Mouse (Mus musculus) liver, embryonic 12.5 days (tissue): ENCODE measurements at regions not wholly inside any gene's neighbourhood (a gene's known extent, or its start where the extent isn't known, plus 50 kb on each side); places are given as distances from the start of the nearest gene placed in this dataset.

Source experiments
- ATAC-seq: fragments of 200-750 bp; cut with Nextera tagmentation; 2 replicates; pipeline ENCODE4 v1.8.0; 2017; ENCODE audit warnings: moderate number of reproducible peaks, mild to moderate bottlenecking, moderate library complexity
- H3K27ac ChIP-seq: fragments of 300-500 bp; sonication (generic); 2 replicates; pipeline ENCODE4 v1.5.1; 2016; ENCODE audit warnings: mild to moderate bottlenecking
- H3K27me3 ChIP-seq: fragments of 300-500 bp; sonication (generic); replicated peaks from 2 replicates; pipeline ENCODE4 v1.6.1; 2016; ENCODE audit warnings: mild to moderate bottlenecking, moderate library complexity
- H3K36me3 ChIP-seq: fragments of 300-500 bp; sonication (generic); 2 replicates; pipeline ENCODE4 v1.6.1; 2016; ENCODE audit warnings: mild to moderate bottlenecking, moderate library complexity
- H3K4me1 ChIP-seq: fragments of 300-500 bp; sonication (generic); 2 replicates; pipeline ENCODE4 v1.6.1; 2016
- H3K4me2 ChIP-seq: fragments of 300-500 bp; sonication (generic); 2 replicates; pipeline ENCODE4 v1.6.1; 2016; ENCODE audit warnings: mild to moderate bottlenecking, moderate library complexity
- H3K4me3 ChIP-seq: fragments of 300-500 bp; sonication (generic); 2 replicates; pipeline ENCODE4 v1.5.1; 2016; ENCODE audit warnings: mild to moderate bottlenecking, moderate library complexity
- H3K9ac ChIP-seq: fragments of 300-500 bp; sonication (generic); 2 replicates; pipeline ENCODE4 v1.6.1; 2016; ENCODE audit warnings: mild to moderate bottlenecking, moderate library complexity
- H3K9me3 ChIP-seq: fragments of 300-500 bp; sonication (generic); replicated peaks from 2 replicates; pipeline ENCODE4 v1.6.1; 2016; ENCODE audit warnings: mild to moderate bottlenecking, moderate library complexity
- WGBS: fragments of 180-500 bp; shearing (Covaris S2); methylation state at CpG from one replicate; pipeline ENCODE4 v1.1.7; 2016; ENCODE audit not compliant: insufficient replicate concordance; 5-methylcytosine and 5-hydroxymethylcytosine counted together

GRCm38 (mm10) chr10:96257935-96258334 lies 121.5 kb downstream of the Gm5426 start:
- Histone ChIP-seq H3K9ac (no peak overlapping the region), H3K27ac (no peak overlapping the region), H3K4me2 (no peak overlapping the region), H3K4me1 (no peaks in the 10 kb centered on the region), H3K36me3 (no peaks in the 10 kb centered on the region), H3K27me3 (no peaks in the 10 kb centered on the region), H3K4me3 (no peak overlapping the region), H3K9me3 (no peaks in the 10 kb centered on the region)
- no peak for ATAC-seq
- WGBS: 59% methylated on average over 7 of the region's 7 CpGs

- peaks cover 4% of the 10 kb centered on the region; the same call in 1 of the 2 replicates for H3K4me1 ChIP-seq
- WGBS: 63% methylated on average over 10 of the region's 10 CpGs
- no peaks in the 10 kb centered on the region for H3K27me3 ChIP-seq
- ATAC-seq: no peak
- no peak overlapping the region for H3K27ac ChIP-seq
- H3K9me3 ChIP-seq: no peaks in the 10 kb centered on the region
- no peaks in the 10 kb centered on the region for H3K36me3 ChIP-seq
- no peak overlapping the region for H3K4me2 ChIP-seq
- H3K4me3 ChIP-seq: no peak overlapping the region
- H3K9ac ChIP-seq: no peak overlapping the region
These were observed 122.8 kb downstream of the Gm5426 start for GRCm38 (mm10) chr10:96259242-96259641.

GRCm38 (mm10) chr10:96259648-96260047 lies 123.2 kb downstream of the Gm5426 start:
- Histone ChIP-seq H3K4me1 (peaks cover 5% of the 10 kb centered on the region; the same call in 1 of the 2 replicates), H3K36me3 (no peaks in the 10 kb centered on the region), H3K27ac (no peak overlapping the region), H3K9me3 (no peaks in the 10 kb centered on the region), H3K27me3 (no peaks in the 10 kb centered on the region), H3K9ac (no peak overlapping the region), H3K4me3 (no peak overlapping the region), H3K4me2 (no peak overlapping the region)
- 83% methylated on average over 8 of the region's 8 CpGs for WGBS
- no peak for ATAC-seq

GRCm38 (mm10) chr10:96263544-96263943 lies 127.1 kb downstream of the Gm5426 start:
- no peaks in the 10 kb centered on the region for H3K36me3 ChIP-seq
- H3K4me2 ChIP-seq: no peak overlapping the region
- peaks cover 5% of the 10 kb centered on the region; the same call in 1 of the 2 replicates for H3K4me1 ChIP-seq
- H3K27ac ChIP-seq: no peak overlapping the region
- 44% methylated on average over 7 of the region's 7 CpGs for WGBS
- H3K4me3 ChIP-seq: no peak overlapping the region
- H3K9ac ChIP-seq: no peak overlapping the region
- H3K27me3 ChIP-seq: no peaks in the 10 kb centered on the region
- no peak for ATAC-seq
- no peaks in the 10 kb centered on the region for H3K9me3 ChIP-seq

- ATAC-seq: no peak
- Histone ChIP-seq H3K4me3 (no peak overlapping the region), H3K4me1 (peaks cover 5% of the 10 kb centered on the region; the same call in 1 of the 2 replicates), H3K36me3 (no peaks in the 10 kb centered on the region), H3K27me3 (no peaks in the 10 kb centered on the region), H3K4me2 (no peak overlapping the region), H3K9me3 (no peaks in the 10 kb centered on the region), H3K9ac (no peak overlapping the region), H3K27ac (no peak overlapping the region)
- 31% methylated on average over 5 of the region's 5 CpGs for WGBS
These were observed 128.0 kb downstream of the Gm5426 start for GRCm38 (mm10) chr10:96264433-96264832.

GRCm38 (mm10) chr10:96264866-96265265 lies 128.5 kb downstream of the Gm5426 start:
- WGBS: 68% methylated on average over 4 of the region's 4 CpGs
- no peak for ATAC-seq

GRCm38 (mm10) chr10:96266100-96266735 lies 129.8 kb downstream of the Gm5426 start:
- no peak overlapping the region for H3K27ac ChIP-seq
- no peak for ATAC-seq
- no peaks in the 10 kb centered on the region for H3K27me3 ChIP-seq
- 67% methylated on average over 9 of the region's 9 CpGs for WGBS
- H3K4me3 ChIP-seq: no peak overlapping the region
- H3K36me3 ChIP-seq: no peaks in the 10 kb centered on the region
- no peak overlapping the region for H3K4me2 ChIP-seq
- peaks cover 5% of the 10 kb centered on the region; the same call in 1 of the 2 replicates for H3K4me1 ChIP-seq
- no peak overlapping the region for H3K9ac ChIP-seq
- no peaks in the 10 kb centered on the region for H3K9me3 ChIP-seq

More at GRCm38 (mm10) chr10:96264866-96265265, 128.5 kb downstream of the Gm5426 start:
- no peaks in the 10 kb centered on the region for H3K9me3 ChIP-seq
- no peak overlapping the region for H3K4me2 ChIP-seq
- H3K36me3 ChIP-seq: no peaks in the 10 kb centered on the region
- H3K9ac ChIP-seq: no peak overlapping the region
- no peak overlapping the region for H3K27ac ChIP-seq
- no peaks in the 10 kb centered on the region for H3K27me3 ChIP-seq
- peaks cover 5% of the 10 kb centered on the region; the same call in 1 of the 2 replicates for H3K4me1 ChIP-seq
- H3K4me3 ChIP-seq: no peak overlapping the region

GRCm38 (mm10) chr10:96267603-96268002 lies 131.2 kb downstream of the Gm5426 start:
- H3K27me3 ChIP-seq: no peaks in the 10 kb centered on the region
- H3K9ac ChIP-seq: no peak overlapping the region
- peaks cover 5% of the 10 kb centered on the region; the same call in 1 of the 2 replicates for H3K4me1 ChIP-seq
- no peak overlapping the region for H3K4me2 ChIP-seq
- H3K4me3 ChIP-seq: no peak overlapping the region
- H3K27ac ChIP-seq: no peak overlapping the region
- 30% methylated on average over 4 of the region's 4 CpGs for WGBS
- ATAC-seq: no peak
- H3K9me3 ChIP-seq: no peaks in the 10 kb centered on the region
- no peaks in the 10 kb centered on the region for H3K36me3 ChIP-seq

- Histone ChIP-seq H3K4me2 (no peak overlapping the region), H3K27me3 (no peaks in the 10 kb centered on the region), H3K36me3 (no peaks in the 10 kb centered on the region), H3K27ac (no peak overlapping the region), H3K4me3 (no peak overlapping the region), H3K9ac (no peak overlapping the region), H3K9me3 (no peaks in the 10 kb centered on the region), H3K4me1 (no peaks in the 10 kb centered on the region)
- WGBS: 55% methylated on average over 7 of the region's 7 CpGs
- ATAC-seq: no peak
These were observed 137.4 kb downstream of the Gm5426 start for GRCm38 (mm10) chr10:96273607-96274365.

GRCm38 (mm10) chr10:96280149-96280548 lies 143.7 kb downstream of the Gm5426 start:
- 75% methylated on average over 6 of the region's 6 CpGs for WGBS
- H3K27ac ChIP-seq: no peak overlapping the region
- no peaks in the 10 kb centered on the region for H3K36me3 ChIP-seq
- no peak overlapping the region for H3K4me2 ChIP-seq
- no peaks in the 10 kb centered on the region for H3K4me1 ChIP-seq
- H3K9ac ChIP-seq: no peak overlapping the region
- no peak overlapping the region for H3K4me3 ChIP-seq
- H3K27me3 ChIP-seq: no peaks in the 10 kb centered on the region
- no peak for ATAC-seq
- no peaks in the 10 kb centered on the region for H3K9me3 ChIP-seq

GRCm38 (mm10) chr10:96285407-96286093 lies 149.1 kb downstream of the Gm5426 start:
- H3K4me1 ChIP-seq: no peaks in the 10 kb centered on the region
- no peaks in the 10 kb centered on the region for H3K27me3 ChIP-seq
- H3K4me3 ChIP-seq: no peak overlapping the region
- H3K9me3 ChIP-seq: no peaks in the 10 kb centered on the region
- no peak overlapping the region for H3K4me2 ChIP-seq
- H3K27ac ChIP-seq: no peak overlapping the region
- WGBS: 72% methylated on average over 10 of the region's 10 CpGs
- no peak overlapping the region for H3K9ac ChIP-seq
- ATAC-seq: no peak
- no peaks in the 10 kb centered on the region for H3K36me3 ChIP-seq

- 32% methylated on average over 2 of the region's 2 CpGs for WGBS
- Histone ChIP-seq H3K9ac (no peak overlapping the region), H3K27ac (no peak overlapping the region), H3K4me2 (no peak overlapping the region), H3K4me3 (no peak overlapping the region), H3K36me3 (no peaks in the 10 kb centered on the region), H3K9me3 (no peaks in the 10 kb centered on the region), H3K27me3 (no peaks in the 10 kb centered on the region), H3K4me1 (no peaks in the 10 kb centered on the region)
- ATAC-seq: no peak
These were observed 149.7 kb downstream of the Gm5426 start for GRCm38 (mm10) chr10:96286094-96286485.
